Mouse (Mus musculus) embryonic stem cell, embryonic (primary cell): ENCODE data around the gene Klhdc3.

ENCODE experiments used
- CTCF ChIA-PET, 4 experiments: fragments of 300-600 bp in 2 of 4; fragments of 350-600 bp in 2 of 4; sonication (Branson Sonifier 250); formaldehyde crosslinking; loops; one replicate each; lab custom pipeline; 2022; ENCODE audit warnings: inconsistent platforms in 2 of 4; lab: Charles Lee
- POLR2A ChIA-PET, 4 experiments: fragments of 300-600 bp in 2 of 4; fragments of 350-600 bp in 2 of 4; sonication (Branson Sonifier 250); formaldehyde crosslinking; loops; one replicate each; lab custom pipeline; 2022; ENCODE audit warnings: antibody characterized with exemption in 4 of 4, inconsistent platforms in 1 of 4; lab: Charles Lee

Klhdc3 gene

DNA sequence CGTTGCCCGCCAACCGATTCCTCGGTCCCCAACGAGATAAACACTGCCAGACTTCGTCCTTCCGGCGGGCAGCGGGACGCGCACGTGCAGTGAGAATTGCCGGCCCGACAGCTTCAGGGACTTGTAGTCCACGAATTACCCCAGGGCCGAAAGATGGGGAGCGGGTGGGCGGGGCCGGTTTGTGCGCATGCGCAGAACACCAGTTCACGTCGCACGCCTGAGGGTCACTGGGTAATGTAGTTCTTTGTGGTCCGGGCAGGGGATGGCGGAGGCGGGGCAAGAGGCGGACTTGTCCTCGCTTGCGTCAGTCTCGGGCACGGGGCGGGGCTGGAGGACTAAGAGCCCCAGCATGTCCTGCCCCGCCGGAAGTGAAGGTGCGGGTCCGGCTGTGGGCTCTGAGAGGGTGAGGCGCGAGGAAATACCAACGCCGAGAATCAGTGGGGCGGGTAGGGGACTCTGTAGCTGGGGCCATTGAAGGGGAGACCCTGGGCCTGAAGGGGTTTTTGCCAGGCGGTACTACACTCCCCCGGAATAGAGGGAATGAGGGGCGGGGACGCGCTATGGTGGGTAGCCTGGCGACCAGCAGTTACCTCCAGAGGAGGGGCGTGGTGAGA lies at the start of gene Klhdc3:
Klhdc3 (minus strand) TSS at position 155 of the 614 bp plus-strand sequence.
- POLR2A ChIA-PET = interaction anchor here in 3 of 4 experiments (0.6 to 11.8 kb wide), 37 partner anchors 10 to 1108 kb away, joined by 3 to 197 read pairs (median 4); partner anchors contain the start of genes Ppp2r5d (in 3 of the 3), Cnpy3 (in 1 of the 3), Hsp90ab1 (in 1 of the 3) and Klc4 (in 1 of the 3)

DNA sequence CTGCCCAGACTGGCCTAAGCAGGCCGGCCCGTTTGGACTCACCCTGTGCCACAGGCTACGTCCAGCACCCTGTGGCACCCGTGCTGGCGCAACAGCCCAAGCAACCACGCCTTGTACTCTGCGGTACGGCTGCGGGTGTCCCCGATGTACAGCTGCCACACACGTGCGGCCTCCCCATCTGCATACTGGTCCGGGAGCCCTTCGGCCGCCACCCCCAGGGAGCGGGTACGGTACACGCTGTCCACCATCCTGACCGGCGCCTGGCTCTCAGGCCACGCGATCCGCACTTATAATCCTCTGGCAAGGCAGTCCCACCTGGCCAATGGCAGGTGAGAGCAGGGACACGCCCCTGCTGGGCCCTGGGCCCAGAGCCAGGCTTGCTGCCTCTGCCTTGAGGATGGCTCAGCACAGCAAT lies 48.2 kb upstream of the Klhdc3 start, which contains the start of gene Gnmt:
Gnmt (minus strand) TSS at position 265 of the 415 bp plus-strand sequence.
- ChIA-PET POLR2A (interaction anchor here in 3 of 4 experiments (0.5 to 2.0 kb wide), 9 partner anchors 9 to 129 kb away, joined by 3 to 10 read pairs (median 5); partner anchors contain the start of genes 2310039H08Rik (in 2 of the 3), Ppp2r5d (in 2 of the 3) and Bicral (in 1 of the 3)), CTCF (interaction anchor here in 2 of 4 experiments (0.6 kb wide), 2 partner anchors 100 to 812 kb away, joined by 3 to 4 read pairs; partner anchors contain the start of gene Ptk7 (in 1 of the 2))

More for the DNA sequence above, at the start of gene Klhdc3:
- CTCF ChIA-PET = interaction anchor here in 2 of 4 experiments (0.6 to 1.1 kb wide), 10 partner anchors 14 to 921 kb away, joined by 3 to 18 read pairs (median 4); partner anchors contain the start of genes Klc4 (in 1 of the 2) and Mrpl2 (in 1 of the 2)

DNA sequence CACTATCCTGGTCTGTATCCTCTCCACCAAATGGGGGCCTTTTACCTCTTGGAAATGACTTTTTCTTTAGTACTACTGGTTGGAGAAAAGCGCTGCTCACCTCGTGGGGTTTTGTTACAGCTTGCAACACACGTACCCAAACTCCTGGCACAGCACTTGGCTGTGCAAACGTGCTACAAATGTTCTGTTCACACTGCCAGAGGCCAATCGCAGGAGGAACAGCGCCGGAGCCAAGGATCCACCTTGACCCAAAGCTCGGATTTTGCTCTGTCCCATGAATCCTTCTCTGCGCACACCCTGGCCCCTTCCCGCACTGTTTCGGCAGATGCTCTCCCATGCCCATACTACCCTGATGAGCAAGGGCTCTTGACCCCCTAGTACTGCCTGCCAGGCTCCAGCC lies 47.8 kb upstream of the Klhdc3 start:
- POLR2A ChIA-PET = interaction anchor here in 3 of 4 experiments (0.5 to 2.0 kb wide), 10 partner anchors 8 to 130 kb away, joined by 3 to 10 read pairs (median 4); partner anchors contain the start of genes 2310039H08Rik (in 2 of the 3), Ppp2r5d (in 2 of the 3), Bicral (in 1 of the 3) and Cnpy3 (in 1 of the 3)
- CTCF ChIA-PET = interaction anchor here in 2 of 4 experiments (0.6 to 1.0 kb wide), 2 partner anchors 99 to 135 kb away, joined by 3 read pairs; partner anchors contain the start of gene Ptk7 (in 1 of the 2)

DNA sequence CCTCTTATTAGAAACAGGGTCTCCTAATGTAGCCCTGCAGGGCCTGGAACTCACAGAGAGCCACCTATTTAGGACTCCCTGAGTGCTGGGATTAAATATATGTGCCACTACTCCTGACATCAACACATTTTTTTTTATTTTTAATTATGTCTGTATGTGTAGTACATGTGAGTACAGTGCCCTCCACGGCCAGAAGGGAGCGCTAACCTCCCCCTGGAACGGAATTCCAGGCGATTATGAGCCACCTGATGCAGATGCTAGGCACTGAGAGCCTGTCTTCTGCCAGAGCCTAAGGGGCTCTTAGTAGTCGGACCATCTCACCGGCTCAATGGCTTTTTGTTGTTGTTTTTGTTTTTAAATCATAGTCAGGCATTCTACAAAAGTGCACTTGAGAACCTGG lies 47.3 kb upstream of the Klhdc3 start:
- CTCF ChIA-PET = interaction anchor here in 3 of 4 experiments (0.6 to 1.9 kb wide), 5 partner anchors 18 to 236 kb away, joined by 3 to 8 read pairs (median 3); partner anchors contain the start of gene Tbcc (in 1 of the 3)

DNA sequence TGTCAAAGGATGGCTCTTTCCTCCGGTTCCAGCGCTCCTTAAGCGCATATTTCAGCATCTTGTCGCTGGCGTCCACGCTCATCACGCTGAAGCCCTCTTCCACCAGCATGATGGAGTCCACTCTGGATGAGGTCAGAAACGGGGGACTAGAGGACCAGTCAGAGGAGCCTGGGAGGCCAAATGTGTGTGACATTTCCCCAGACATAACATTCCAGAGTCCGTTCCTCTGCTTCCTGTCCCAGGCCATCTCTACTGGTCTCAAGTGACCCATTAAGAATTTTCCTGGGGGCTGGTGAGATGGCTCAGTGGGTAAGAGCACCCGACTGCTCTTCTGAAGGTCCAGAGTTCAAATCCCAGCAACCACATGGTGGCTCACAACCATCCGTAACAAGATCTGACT lies 46.6 kb upstream of the Klhdc3 start:
- CTCF ChIA-PET = interaction anchor here in 3 of 4 experiments (0.6 to 1.9 kb wide), 11 partner anchors 9 to 298 kb away, joined by 3 to 9 read pairs (median 4); partner anchors contain the start of genes Bicral (in 1 of the 3), Crip3 (in 1 of the 3) and Tbcc (in 1 of the 3)
- POLR2A ChIA-PET = interaction anchor here in 3 of 4 experiments (0.6 to 2.0 kb wide), 9 partner anchors 10 to 179 kb away, joined by 3 to 10 read pairs (median 4); partner anchors contain the start of genes 2310039H08Rik (in 1 of the 3) and Ppp2r5d (in 1 of the 3)

More for the DNA sequence above, 47.3 kb upstream of the Klhdc3 start:
- POLR2A ChIA-PET = interaction anchor here in 2 of 4 experiments (0.8 to 2.0 kb wide), 10 partner anchors 8 to 120 kb away, joined by 3 to 10 read pairs (median 4); partner anchors contain the start of genes 2310039H08Rik (in 2 of the 2), Ppp2r5d (in 2 of the 2) and Cnpy3 (in 1 of the 2)

DNA sequence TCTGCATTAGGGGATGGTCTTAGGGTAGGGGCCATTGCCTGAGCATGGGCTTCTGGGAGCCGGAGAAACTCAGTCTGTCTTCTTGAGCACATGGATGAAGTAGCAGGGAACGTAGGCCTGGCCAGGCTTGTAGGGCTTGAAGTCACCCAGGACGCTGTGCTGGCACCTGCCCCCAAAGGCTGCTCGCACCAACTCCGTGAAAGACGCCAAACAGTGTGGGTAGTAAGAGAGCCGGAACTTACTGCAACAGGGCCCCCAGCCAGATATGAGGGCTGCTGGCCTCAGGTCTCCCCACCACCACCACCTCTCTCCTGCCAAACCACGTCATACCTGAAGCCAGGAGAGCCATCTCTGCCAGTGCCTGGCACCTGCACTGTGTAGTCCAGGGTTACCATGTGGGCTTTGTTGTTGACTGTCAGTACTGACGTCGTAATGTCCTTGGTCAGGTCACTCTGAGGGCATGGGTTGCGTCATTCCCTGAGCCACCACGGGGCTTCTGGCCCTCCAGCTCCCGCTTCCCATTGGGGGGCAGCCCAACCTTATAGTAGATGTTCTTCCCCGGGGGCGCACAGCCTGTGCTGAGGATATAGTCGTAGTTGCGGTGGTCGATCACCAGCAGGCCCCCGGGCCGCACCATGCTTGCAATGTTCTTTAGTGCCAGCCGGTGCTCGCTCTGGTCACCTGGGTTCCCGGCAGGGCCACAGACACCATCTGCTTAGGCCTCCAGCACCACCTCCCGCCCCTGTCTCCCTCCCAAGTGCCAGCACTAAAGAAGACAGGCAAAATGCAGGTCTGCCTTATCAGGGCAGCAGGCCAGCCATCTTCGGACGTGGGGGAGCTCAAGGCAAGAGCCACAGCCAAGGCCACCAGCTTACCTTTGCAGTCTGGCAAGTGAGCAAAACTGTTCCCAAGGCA lies 45.3 kb upstream of the Klhdc3 start:
- CTCF ChIA-PET = interaction anchor here (0.5 to 2.5 kb wide), 38 partner anchors 8 to 483 kb away, joined by 3 to 35 read pairs (median 4); partner anchors contain the start of genes 2310039H08Rik (in 1 of the 4), Ppp2r5d (in 1 of the 4), Ptk7 (in 1 of the 4) and Tbcc (in 1 of the 4)
- POLR2A ChIA-PET = interaction anchor here (0.6 to 2.7 kb wide), 31 partner anchors 7 to 297 kb away, joined by 3 to 24 read pairs (median 3); partner anchors contain the start of genes Tbcc (in 3 of the 4), 2310039H08Rik (in 2 of the 4), Ppp2r5d (in 2 of the 4) and Cnpy3 (in 1 of the 4)

DNA sequence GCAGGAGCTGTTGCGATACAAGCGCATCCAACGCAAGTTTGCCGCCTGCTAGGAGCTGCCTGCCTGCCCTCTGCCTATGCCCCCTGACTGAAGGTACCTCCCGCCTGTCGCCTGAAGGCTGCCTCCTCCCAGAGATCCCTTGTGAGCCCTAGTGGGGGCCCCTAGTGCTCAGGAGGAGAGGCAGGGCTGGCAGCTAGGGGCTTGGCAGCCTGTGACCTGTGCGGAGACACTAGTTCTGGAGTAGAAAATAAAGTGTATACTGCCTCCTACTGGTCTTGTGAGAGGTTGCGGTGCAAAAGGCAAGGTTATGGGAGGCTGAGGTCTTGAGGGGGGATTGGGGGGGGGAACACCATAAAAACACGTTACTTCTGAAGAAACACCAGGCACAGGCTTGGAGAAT lies 44.6 kb upstream of the Klhdc3 start:
- POLR2A ChIA-PET = interaction anchor here (0.6 to 3.2 kb wide), 46 partner anchors 8 to 296 kb away, joined by 3 to 24 read pairs (median 4); partner anchors contain the start of genes Cnpy3 (in 2 of the 4), Ppp2r5d (in 2 of the 4), Tbcc (in 2 of the 4) and 2310039H08Rik (in 1 of the 4)
- CTCF ChIA-PET = interaction anchor here (0.5 to 2.5 kb wide), 65 partner anchors 8 to 865 kb away, joined by 3 to 35 read pairs (median 4); partner anchors contain the start of genes Ppp2r5d (in 2 of the 4), 2310039H08Rik (in 1 of the 4), Cnpy3 (in 1 of the 4) and Ptk7 (in 1 of the 4)

DNA sequence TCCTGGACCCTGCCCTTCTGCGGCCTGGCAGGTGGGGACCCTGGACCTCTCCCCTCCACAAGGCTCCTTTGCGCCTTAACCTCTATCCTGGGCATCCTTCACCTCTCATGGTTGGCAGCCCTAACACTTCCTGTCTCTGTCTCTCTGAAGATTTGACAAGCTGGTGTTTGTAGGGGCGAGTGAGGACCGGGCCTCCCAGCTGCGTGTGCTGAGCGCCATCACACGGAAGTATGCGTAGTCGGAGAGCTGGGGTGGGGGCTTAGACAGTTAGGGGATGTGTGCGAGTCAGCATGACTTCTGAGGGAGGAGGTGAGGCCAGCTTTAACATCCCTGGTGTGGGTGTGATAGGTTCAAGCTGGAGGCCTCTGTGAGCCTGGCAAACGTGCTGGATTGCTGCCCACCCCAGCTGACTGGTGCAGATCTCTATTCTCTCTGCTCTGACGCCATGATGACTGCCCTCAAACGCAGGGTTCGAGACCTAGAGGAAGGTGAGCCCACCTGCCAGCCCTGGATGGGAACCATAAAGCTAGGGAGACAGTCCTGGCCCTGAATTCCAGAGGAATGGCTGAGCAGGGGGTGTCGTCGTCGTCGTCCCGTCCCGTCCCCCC lies 43.9 kb upstream of the Klhdc3 start:
- ChIA-PET CTCF (interaction anchor here (0.6 to 2.5 kb wide), 63 partner anchors 9 to 866 kb away, joined by 3 to 35 read pairs (median 4); partner anchors contain the start of genes Ppp2r5d (in 2 of the 4), 2310039H08Rik (in 1 of the 4), Cnpy3 (in 1 of the 4) and Klc4 (in 1 of the 4)), POLR2A (interaction anchor here (0.5 to 3.2 kb wide), 53 partner anchors 8 to 901 kb away, joined by 3 to 24 read pairs (median 4); partner anchors contain the start of genes Cnpy3 (in 2 of the 4), Ppp2r5d (in 2 of the 4), Rrp36 (in 2 of the 4) and Tbcc (in 2 of the 4))

DNA sequence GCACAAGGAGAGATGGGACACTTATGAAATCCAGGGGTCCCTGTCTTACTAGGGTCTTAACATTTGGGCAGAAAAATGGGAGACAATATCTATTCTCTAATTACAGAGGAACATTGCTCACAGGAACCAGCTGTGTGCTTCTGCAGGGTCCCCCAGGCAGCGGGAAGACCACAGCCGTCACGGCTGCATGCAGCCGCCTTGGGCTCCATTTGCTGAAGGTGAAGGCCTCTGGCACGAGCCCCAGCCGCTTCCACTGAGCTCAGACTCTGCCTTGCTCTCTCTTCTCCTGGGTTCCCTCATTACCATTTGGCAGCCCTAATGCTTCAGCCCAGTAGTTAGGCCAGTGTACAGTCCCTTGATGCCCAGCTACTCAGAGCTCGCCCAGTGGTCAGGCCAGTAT lies 40.4 kb upstream of the Klhdc3 start:
- ChIA-PET CTCF (interaction anchor here in 3 of 4 experiments (0.6 to 2.3 kb wide), 3 partner anchors 16 to 555 kb away, joined by 3 to 9 read pairs (median 3); no protein-coding TSS in a partner anchor), POLR2A (interaction anchor here in 2 of 4 experiments (0.5 to 2.6 kb wide), 10 partner anchors 9 to 170 kb away, joined by 3 to 11 read pairs (median 3); partner anchors contain the start of genes Ppp2r5d (in 2 of the 2), Klhdc3 (in 1 of the 2), Ptcra (in 1 of the 2) and Tbcc (in 1 of the 2))

DNA sequence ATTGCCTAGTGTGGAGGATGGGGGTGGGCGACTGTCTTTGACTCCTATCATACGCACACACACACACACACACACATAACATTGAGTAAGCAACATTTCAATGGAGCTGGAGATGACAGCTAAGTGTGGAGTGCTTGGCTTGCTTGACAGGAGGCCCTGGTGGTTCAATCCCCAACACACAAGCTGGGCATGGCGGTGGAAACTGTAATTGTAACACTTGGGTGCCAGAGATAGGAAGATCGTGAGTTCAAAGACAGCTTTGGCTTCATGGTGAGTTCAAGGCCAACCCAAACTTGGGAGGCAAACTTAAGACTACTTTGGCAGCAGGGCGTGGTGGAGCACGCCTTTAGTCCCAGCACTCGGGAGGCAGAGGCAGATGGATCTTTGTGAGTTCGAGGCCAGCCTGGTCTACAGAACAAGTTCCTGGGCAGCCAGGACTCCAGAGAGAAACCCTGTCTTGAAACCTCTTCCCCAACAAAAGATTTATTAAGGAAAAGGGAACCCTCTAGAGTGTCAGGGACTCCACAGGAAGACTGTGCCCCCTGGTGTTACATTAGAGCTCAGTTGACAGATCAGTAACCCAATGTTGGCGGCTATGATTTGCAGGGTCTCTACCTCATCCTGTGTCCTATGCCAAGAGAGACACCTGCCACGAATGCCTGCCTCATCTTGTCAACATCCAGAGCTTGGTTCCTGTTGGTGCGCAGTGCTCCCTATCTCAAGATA lies 34.2 kb upstream of the Klhdc3 start:
- POLR2A ChIA-PET = interaction anchor here (0.5 to 4.1 kb wide), 26 partner anchors 9 to 279 kb away, joined by 3 to 24 read pairs (median 4); partner anchors contain the start of genes Ppp2r5d (in 3 of the 4), Cul7 (in 2 of the 4), Cnpy3 (in 1 of the 4) and Klhdc3 (in 1 of the 4)
- CTCF ChIA-PET = interaction anchor here (0.5 to 4.9 kb wide), 49 partner anchors 8 to 1118 kb away, joined by 3 to 40 read pairs (median 4); partner anchors contain the start of genes Ppp2r5d (in 2 of the 4), Ptk7 (in 1 of the 4), Rrp36 (in 1 of the 4) and Tbcc (in 1 of the 4)

DNA sequence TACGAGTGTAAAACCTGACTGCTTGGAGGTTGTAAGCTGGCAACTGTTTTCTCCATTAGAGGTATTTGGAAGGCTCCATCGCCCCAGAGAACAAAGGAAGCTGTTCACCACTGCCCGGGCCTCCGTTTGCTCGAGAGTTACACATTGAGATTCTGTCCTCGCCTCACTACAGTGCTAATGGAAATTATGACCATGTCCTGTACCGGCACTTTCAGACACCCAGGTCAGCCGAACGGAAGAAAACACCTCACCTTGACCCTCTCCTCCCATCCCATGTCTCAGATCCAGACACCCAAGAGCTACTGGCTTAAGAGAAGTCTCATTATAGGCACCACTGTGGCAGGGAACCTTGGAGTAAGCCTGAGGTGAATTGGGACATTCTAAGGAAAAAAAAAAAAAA lies 33.1 kb upstream of the Klhdc3 start:
- ChIA-PET CTCF (interaction anchor here (0.6 to 4.9 kb wide), 15 partner anchors 8 to 388 kb away, joined by 3 to 40 read pairs (median 5); partner anchors contain the start of gene Ppp2r5d (in 1 of the 4)), POLR2A (interaction anchor here in 3 of 4 experiments (0.7 to 4.1 kb wide), 14 partner anchors 9 to 113 kb away, joined by 3 to 24 read pairs (median 4); partner anchors contain the start of genes Ppp2r5d (in 2 of the 3), Cul7 (in 1 of the 3) and Klhdc3 (in 1 of the 3))

DNA sequence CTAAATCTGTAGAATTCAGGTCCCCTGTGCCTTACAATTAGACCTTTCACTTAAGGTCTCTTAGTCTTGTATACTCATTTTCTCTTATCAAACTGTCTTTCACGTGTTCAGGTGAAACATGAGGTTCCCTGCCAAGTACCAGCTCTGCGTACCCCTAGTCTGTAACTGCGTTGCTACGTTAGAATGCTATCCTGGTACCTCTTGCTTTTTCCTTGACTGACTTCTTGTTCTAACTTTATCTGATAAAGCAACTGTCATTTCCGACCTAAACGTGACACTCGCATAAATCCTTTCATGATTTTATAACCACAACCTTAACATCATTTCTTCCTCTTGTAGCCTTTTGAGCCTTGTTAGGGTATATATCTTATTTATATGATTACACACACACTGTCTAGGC lies 31.7 kb upstream of the Klhdc3 start:
- CTCF ChIA-PET = interaction anchor here in 2 of 4 experiments (0.5 to 1.6 kb wide), 6 partner anchors 9 to 196 kb away, joined by 3 to 4 read pairs (median 3); partner anchors contain the start of gene Tbcc (in 1 of the 2)

DNA sequence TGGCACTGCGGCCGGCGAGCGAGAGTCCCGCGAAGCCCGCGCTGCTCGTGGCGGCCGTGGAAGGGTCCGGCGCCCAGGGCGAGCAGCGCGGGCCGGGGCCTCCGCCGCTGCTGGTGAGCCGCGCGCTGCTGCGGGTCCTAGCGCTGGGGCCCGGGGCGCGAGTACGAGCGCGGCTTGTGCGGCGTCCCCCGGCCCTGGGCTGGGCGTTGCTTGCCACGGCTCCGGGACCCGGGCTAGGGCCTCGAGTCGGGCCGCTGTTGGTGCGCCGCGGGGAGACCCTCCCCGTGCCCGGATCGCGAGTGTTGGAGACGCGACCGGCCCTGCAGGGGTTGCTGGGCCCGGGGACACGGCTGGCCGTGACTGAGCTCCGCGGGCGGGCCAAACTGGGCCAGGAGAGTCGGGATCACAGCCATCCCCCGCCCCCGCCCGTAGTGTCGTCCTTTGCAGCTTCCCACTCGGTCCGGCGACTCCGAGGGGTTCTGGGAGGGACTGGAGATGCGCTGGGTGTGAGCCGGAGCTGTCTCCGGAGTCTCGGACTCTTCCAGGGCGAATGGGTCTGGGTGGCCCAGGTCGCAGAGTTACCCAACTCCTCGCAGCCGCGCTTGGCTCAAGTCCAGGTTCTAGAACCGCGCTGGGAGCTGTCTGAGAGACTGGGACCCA lies 31.0 kb upstream of the Klhdc3 start:
- ChIA-PET CTCF (interaction anchor here in 2 of 4 experiments (0.5 to 1.6 kb wide), 7 partner anchors 10 to 197 kb away, joined by 3 to 4 read pairs (median 3); partner anchors contain the start of gene Tbcc (in 1 of the 2)), POLR2A (interaction anchor here (0.6 to 1.3 kb wide), 15 partner anchors 10 to 179 kb away, joined by 3 to 7 read pairs (median 3); partner anchors contain the start of genes Cnpy3 (in 1 of the 4), Mea1 (in 1 of the 4), Ptcra (in 1 of the 4) and Rrp36 (in 1 of the 4))

More for the DNA sequence above, 31.7 kb upstream of the Klhdc3 start:
- POLR2A ChIA-PET = interaction anchor here (0.6 to 1.3 kb wide), 14 partner anchors 9 to 178 kb away, joined by 3 to 7 read pairs (median 4); partner anchors contain the start of genes Cnpy3 (in 1 of the 4), Mea1 (in 1 of the 4), Ptcra (in 1 of the 4) and Rrp36 (in 1 of the 4)
